Mouse (Mus musculus) E14TG2a.4 (cell line): ENCODE measurements around the gene Osgepl1.
"Not testable (repeated sequence)": the region's sequence is repeated elsewhere in the genome, so short reads cannot be mapped to it uniquely, and the experiment has no call there.

Experiments used
- H3K27me3 ChIP-seq: 2 replicates; pipeline ENCODE4 v1.6.1; 2014; ENCODE audit warnings: low read length, control low read depth; ENCODE audit not compliant: insufficient read depth
- H3K36me3 ChIP-seq: 2 replicates; pipeline ENCODE4 v1.6.1; 2014; ENCODE audit warnings: low read length, control low read depth; ENCODE audit not compliant: insufficient read depth
- H3K4me1 ChIP-seq: replicated peaks from 2 replicates; pipeline ENCODE4 v1.6.1; 2014; ENCODE audit warnings: low read depth, low read length, control low read depth
- H3K4me3 ChIP-seq: replicated peaks from 2 replicates; pipeline ENCODE4 v1.5.1; 2014; ENCODE audit warnings: mild to moderate bottlenecking, low read length
- H3K9me3 ChIP-seq: 2 replicates; pipeline ENCODE4 v1.6.1; 2014; ENCODE audit warnings: low read length, control low read depth
- CTCF ChIP-seq: conservative IDR thresholded peaks from 2 replicates; pipeline ENCODE4 v1.5.1; 2014; ENCODE audit warnings: low read length
- NANOG ChIP-seq: IDR thresholded peaks from 2 replicates; pipeline ENCODE4 v1.6.1; 2014; ENCODE audit warnings: borderline replicate concordance, low read length, mixed read lengths
- POU5F1 ChIP-seq: IDR thresholded peaks from 2 replicates; pipeline ENCODE4 v1.6.1; 2014; ENCODE audit warnings: low read length, borderline replicate concordance

The Osgepl1 gene

GRCm38 (mm10) chr1:53312989-53313967 is at the start of gene Osgepl1:
TSS of gene Osgepl1 (plus strand) at chr1:53313624.
- TF ChIP-seq NANOG, result no peak
- TF ChIP-seq CTCF, result no peak
- no peak for TF ChIP-seq POU5F1
- H3K4me3 ChIP-seq, result peak within 1 kb of the TSS; percentile 84
- H3K36me3 ChIP-seq, result peaks cover 32% of the 10 kb centered on the region
- no peaks in the 10 kb centered on the region for H3K27me3 ChIP-seq
- H3K4me1 ChIP-seq, result peaks cover 6% of the 10 kb centered on the region; the same call in 1 of the 2 replicates
- H3K9me3 ChIP-seq, result no peaks in the 10 kb centered on the region

- not testable (repeated sequence) for H3K9me3 ChIP-seq, H3K4me1 ChIP-seq, H3K4me3 ChIP-seq, H3K27me3 ChIP-seq
- H3K36me3 ChIP-seq, result peaks cover 11% of the 10 kb centered on the region
These were observed 48.3 kb upstream of the Osgepl1 start for GRCm38 (mm10) chr1:53264958-53265612.

GRCm38 (mm10) chr1:53269901-53270300 is 43.5 kb upstream of the Osgepl1 start:
- Histone ChIP-seq H3K9me3 (no peaks in the 10 kb centered on the region), H3K27me3 (no peaks in the 10 kb centered on the region), H3K36me3 (peaks cover 12% of the 10 kb centered on the region), H3K4me3 (no peak overlapping the region), H3K4me1 (no peaks in the 10 kb centered on the region)
- TF ChIP-seq NANOG (no peak), CTCF (no peak), POU5F1 (no peak)

- no peak overlapping the region for H3K4me3 ChIP-seq
- peaks cover 3% of the 10 kb centered on the region; the same call in 1 of the 2 replicates for H3K4me1 ChIP-seq
- TF ChIP-seq CTCF (peak; percentile 27; the same call in 1 of the 2 replicates), NANOG (no peak)
- no peaks in the 10 kb centered on the region for H3K27me3 ChIP-seq
- no peaks in the 10 kb centered on the region for H3K9me3 ChIP-seq
- 0 out of 2 replicates have a peak, but pooled peaks cover 7% of the 10 kb centered on the region for H3K36me3 ChIP-seq
These were observed 40.8 kb upstream of the Osgepl1 start for GRCm38 (mm10) chr1:53272646-53273045.

- H3K4me1 ChIP-seq, result peaks cover 20% of the 10 kb centered on the region
- peaks cover 22% of the 10 kb centered on the region for H3K36me3 ChIP-seq
- no peak overlapping the region for H3K4me3 ChIP-seq
- H3K27me3 ChIP-seq, result no peaks in the 10 kb centered on the region
- no peak for TF ChIP-seq NANOG
- no peaks in the 10 kb centered on the region for H3K9me3 ChIP-seq
These were observed 22.2 kb upstream of the Osgepl1 start for GRCm38 (mm10) chr1:53291197-53291596.

- TF ChIP-seq POU5F1 (no peak), CTCF (no peak), NANOG (no peak)
- Histone ChIP-seq H3K36me3 (peaks cover 43% of the 10 kb centered on the region), H3K9me3 (no peaks in the 10 kb centered on the region), H3K4me3 (peak within 1 kb of the TSS; percentile 89), H3K4me1 (peaks cover 16% of the 10 kb centered on the region), H3K27me3 (no peaks in the 10 kb centered on the region)
These were observed 16.6 kb upstream of the Osgepl1 start, which contains the start of the genes Pms1, Ormdl1 and Gm28778 for GRCm38 (mm10) chr1:53296581-53297383. TSS of gene Pms1 (minus strand) at chr1:53297018. TSS of gene Ormdl1 (plus strand) at chr1:53297095. TSS of gene Gm28778 (plus strand) at chr1:53297111.

- TF ChIP-seq NANOG (no peak), POU5F1 (no peak), CTCF (no peak)
These were observed 12.9 kb upstream of the Osgepl1 start for GRCm38 (mm10) chr1:53300506-53300905.

GRCm38 (mm10) chr1:53321662-53322344 is 8.4 kb downstream of the Osgepl1 start:
- peaks cover 25% of the 10 kb centered on the region for H3K36me3 ChIP-seq
- H3K4me1 ChIP-seq, result no peaks in the 10 kb centered on the region
- no peaks in the 10 kb centered on the region for H3K9me3 ChIP-seq
- H3K4me3 ChIP-seq, result no peak overlapping the region
- TF ChIP-seq NANOG, result no peak
- no peak for TF ChIP-seq POU5F1
- TF ChIP-seq CTCF, result no peak
- no peaks in the 10 kb centered on the region for H3K27me3 ChIP-seq

More at GRCm38 (mm10) chr1:53300506-53300905, 12.9 kb upstream of the Osgepl1 start:
- Histone ChIP-seq H3K27me3 (no peaks in the 10 kb centered on the region), H3K9me3 (no peaks in the 10 kb centered on the region), H3K36me3 (peaks cover 35% of the 10 kb centered on the region), H3K4me1 (peaks cover 15% of the 10 kb centered on the region), H3K4me3 (no peak overlapping the region)
